11 mouse cellular contexts compared by ENCODE assay signal in the genomic region with DNA sequence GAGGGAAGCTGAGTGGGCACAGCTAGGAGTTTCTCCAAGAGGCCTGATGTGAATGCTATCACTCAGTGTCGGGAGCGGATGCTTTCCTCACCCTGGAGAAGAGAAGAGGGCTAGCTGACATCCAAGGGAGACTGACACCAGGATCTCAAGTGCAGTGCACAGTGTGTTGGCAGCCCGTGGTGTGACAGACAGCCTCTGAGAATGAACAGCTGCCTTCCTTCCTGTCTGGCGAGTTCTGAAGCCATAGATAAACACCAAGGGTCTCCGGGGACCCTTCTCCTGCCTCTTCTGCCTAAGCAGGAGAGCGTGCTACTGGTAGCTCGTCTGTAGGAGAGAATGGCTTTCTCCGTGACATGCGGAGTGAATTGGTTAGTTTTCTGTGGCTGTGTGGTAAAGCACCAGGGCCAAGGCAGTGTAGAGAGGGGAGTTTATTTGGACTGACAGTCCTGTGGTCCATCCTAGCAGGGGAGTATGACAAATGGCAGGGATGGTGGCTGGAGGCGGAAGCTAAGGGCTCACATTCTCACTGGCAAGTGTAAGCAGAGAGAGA. TPM values are rescaled to one million over a fixed set of nuclear protein-coding genes. Genes with fewer than 3 reads are reported as not detected.
DNase-seq lines count a peak whose midpoint lies in the region; ATAC-seq and TF ChIP-seq lines count a peak whose summit lies in the region.
"Had no signal": no experiment of that assay in that cellular context is flagged by ENCODE, and none has a peak within 500 bp of the region (broad histone marks: within the 10 kb centered on the region; RNA-seq: fewer than 3 reads in every experiment).

No protein-coding gene starts in this region.

- H3K4me2 ChIP-seq in lung, embryonic 15.5 days: 0 out of 2 replicates have a peak overlapping the region, but pooled peaks have one; percentile 9
- no peak overlapping the region for H3K4me2 ChIP-seq in intestine, embryonic 15.5 days (replicated peaks)
- peak overlapping the region; percentile 13 for H3K4me2 ChIP-seq in myocyte (ENCODE audit: low read depth)

- 30% methylated on average over 10 of the region's 10 CpGs for WGBS in lung, embryonic 15.5 days
- 38% methylated on average over 10 of the region's 10 CpGs for WGBS in intestine, embryonic 15.5 days

- H3K4me3 ChIP-seq in lung, embryonic 15.5 days: no peak overlapping the region
- H3K4me3 ChIP-seq in embryonic fibroblast, embryonic 13.5 days (ENCODE audit: insufficient read depth, low read length): no peak overlapping the region
- no peak overlapping the region for H3K4me3 ChIP-seq in intestine, embryonic 15.5 days (replicated peaks)
- no peak overlapping the region for H3K4me3 ChIP-seq in myocyte

- peaks cover 100% of the 10 kb centered on the region for H3K79me2 ChIP-seq in myocyte (ENCODE audit: control insufficient read depth, insufficient read depth)

- no peaks in the 10 kb centered on the region for H3K9me3 ChIP-seq in lung, embryonic 15.5 days
- no peaks in the 10 kb centered on the region for H3K9me3 ChIP-seq in intestine, embryonic 15.5 days

- DNase-seq in lung, postnatal 14 days: no peak
- no peak for DNase-seq in layer of hippocampus, adult 18-20 months (ENCODE audit: low spot score in 2 of 2)
- DNase-seq in layer of hippocampus, postnatal 36 days: no peak
- no peak for DNase-seq in thymus, postnatal 36 days
- DNase-seq: cerebellum, adult 18-20 months; thymus, postnatal 4 days had no signal

- H3K27ac ChIP-seq in lung, embryonic 15.5 days: no peak overlapping the region
- H3K27ac ChIP-seq in embryonic fibroblast, embryonic 13.5 days (ENCODE audit: insufficient read depth, low read length): peak overlapping the region; percentile 18; the same call in 1 of the 2 replicates
- H3K27ac ChIP-seq in intestine, embryonic 15.5 days: 0 out of 2 replicates have a peak overlapping the region, but pooled peaks have one; percentile 24

- no peak for TF ChIP-seq CTCF in embryonic fibroblast, embryonic 13.5 days (IDR thresholded peaks at IDR 0.05; ENCODE audit: borderline replicate concordance, insufficient read depth, low read length)

- H3K9ac ChIP-seq in lung, embryonic 15.5 days: no peak overlapping the region
- H3K9ac ChIP-seq in intestine, embryonic 15.5 days: no peak overlapping the region

- no peaks in the 10 kb centered on the region for H3K27me3 ChIP-seq in lung, embryonic 15.5 days
- H3K27me3 ChIP-seq in intestine, embryonic 15.5 days (replicated peaks): no peaks in the 10 kb centered on the region
- H3K27me3 ChIP-seq in myocyte (ENCODE audit: control insufficient read depth, insufficient read depth, insufficient read length): no peaks in the 10 kb centered on the region
- H3K27me3 ChIP-seq: Patski had no signal

- no peak overlapping the region for H3ac ChIP-seq in myocyte (ENCODE audit: control insufficient read depth, insufficient read length)

- no peak for TF ChIP-seq POLR2A in embryonic fibroblast, embryonic 13.5 days (IDR thresholded peaks at IDR 0.05; ENCODE audit: low read depth, low read length)
- TF ChIP-seq POLR2A in myocyte (IDR thresholded peaks at IDR 0.05; ENCODE audit: insufficient read length, low read depth): no peak

- ATAC-seq in lung, embryonic 15.5 days (ENCODE audit: borderline replicate concordance, extremely low read depth, low FRiP score, low TSS enrichment): peak; percentile 66; the same call in 1 of the 2 replicates
- peak; percentile 42; the same call in 1 of the 2 replicates for ATAC-seq in intestine, embryonic 15.5 days
- ATAC-seq: Patski had no signal

- peaks cover 64% of the 10 kb centered on the region for H3K4me1 ChIP-seq in lung, embryonic 15.5 days
- H3K4me1 ChIP-seq in embryonic fibroblast, embryonic 13.5 days (ENCODE audit: control insufficient read depth, insufficient read depth, low read length): peaks cover 31% of the 10 kb centered on the region
- peaks cover 38% of the 10 kb centered on the region for H3K4me1 ChIP-seq in intestine, embryonic 15.5 days (replicated peaks)

- no peaks in the 10 kb centered on the region for H3K36me3 ChIP-seq in lung, embryonic 15.5 days
- no peaks in the 10 kb centered on the region for H3K36me3 ChIP-seq in intestine, embryonic 15.5 days
- peaks cover 5% of the 10 kb centered on the region for H3K36me3 ChIP-seq in myocyte (ENCODE audit: control insufficient read depth, insufficient read depth)

TF ChIP-seq in myocyte, 11 proteins besides CTCF, POLR2A, EP300 and RAD21:
- peak in 1 of 3 experiments; percentile 55 for TF ChIP-seq MYOG (IDR thresholded peaks at IDR 0.05; ENCODE audit: control insufficient read depth in 1 of 3, insufficient read depth in 1 of 3, insufficient read length in 2 of 3, low read depth in 2 of 3)
- TF ChIP-seq MYOD1 (IDR thresholded peaks at IDR 0.05; ENCODE audit: control insufficient read depth in 1 of 3, insufficient read length in 2 of 3, low read depth in 2 of 3): peak in 2 of 3 experiments; percentile 93 to 95
- peak; percentile 17 for TF ChIP-seq POLR2AphosphoS2 (IDR thresholded peaks at IDR 0.05; ENCODE audit: insufficient read length, low read depth)
- no peak for TF ChIP-seq SRF (IDR thresholded peaks at IDR 0.05; ENCODE audit: control insufficient read depth, insufficient read length, low read depth)

RNA-seq across cellular contexts. Expression of a gene that starts 58.0 kb away (rescaled TPM):
- polyA plus RNA-seq in lung, embryonic 15.5 days (2015; fragmentation: Nextera tagmentation; extraction: Ambion mirVana): 37.1 and 38.0 TPM in 2 replicates
- 47.8 and 49.9 TPM in 2 replicates for polyA plus RNA-seq in embryonic fibroblast, embryonic 13.5 days (2011; ENCODE audit: insufficient read length, low read depth, missing spikeins)
- polyA plus RNA-seq in intestine, embryonic 15.5 days (2015; fragmentation: Nextera tagmentation; extraction: Ambion mirVana): 23.9 and 25.3 TPM in 2 replicates
- 71.4 TPM for polyA plus RNA-seq in myocyte (2012; fragmentation: generic; extraction: Trizol)
- 10 to 100 TPM; 49.7 to 50.7 TPM for total RNA-seq in layer of hippocampus, adult 18-20 months (2021)
- total RNA-seq in layer of hippocampus, postnatal 36 days (2021): 10 to 100 TPM; 52.5 to 53.3 TPM
